Mouse (Mus musculus): ENCODE measurements around the gene Gcdh. TPM values are rescaled to one million over a fixed set of nuclear protein-coding genes. Genes with fewer than 3 reads are reported as not detected.

Gene Gcdh
- total and polyA plus RNA-seq, 3 experiments, result 26.6 to 69.8 (median 35.2) TPM

DNA sequence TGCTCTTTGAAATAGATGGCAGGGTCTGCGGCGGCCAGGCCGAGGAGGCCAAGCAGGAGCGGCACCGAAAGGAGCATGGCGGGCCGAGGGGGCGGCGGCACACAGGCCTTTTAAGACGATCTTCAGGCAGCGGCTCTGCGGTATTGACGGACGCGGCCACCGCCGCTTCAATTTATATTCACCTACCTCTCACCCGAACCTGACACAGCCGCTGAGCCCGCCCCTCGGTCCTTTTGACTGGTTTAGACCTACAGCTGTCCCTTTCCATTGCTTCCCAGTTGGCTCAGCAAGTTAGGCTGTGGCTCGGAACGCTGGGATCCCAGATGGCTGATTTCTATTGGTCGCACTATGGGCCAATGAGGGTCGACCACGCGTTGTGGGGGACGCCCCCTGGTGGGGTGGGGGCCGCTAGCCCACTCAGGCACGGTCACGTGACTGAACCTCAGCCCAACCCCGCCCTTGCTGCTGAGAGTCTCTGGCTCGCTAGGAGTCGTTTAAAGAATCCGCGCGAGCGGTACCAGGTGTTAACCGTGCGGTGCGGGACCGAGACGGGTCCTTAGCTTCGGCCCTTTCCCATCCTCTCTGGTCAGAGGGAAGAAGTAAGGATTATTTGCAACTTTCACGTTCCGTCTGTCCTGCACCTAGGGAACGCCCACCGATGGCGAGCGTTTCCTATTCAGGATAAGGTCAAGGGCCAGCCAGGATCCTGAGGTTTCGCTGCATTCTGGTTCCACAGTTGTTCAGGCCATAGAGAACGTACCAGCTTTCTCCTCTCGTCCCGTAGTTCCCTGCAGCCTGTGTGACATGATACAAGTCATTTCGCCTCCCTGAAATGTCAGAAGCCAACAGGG, 46.8 kb downstream of the Gcdh start, which contains the start of gene Calr:
Gene Calr (minus strand): TSS at position 213 of the 851 bp plus-strand sequence.
- Histone ChIP-seq H3K27me3 (ENCODE audit: insufficient read depth, low read length) (no peaks in the 10 kb centered on the region), H3K4me1 (ENCODE audit: insufficient read depth, low read depth, low read length) (peaks cover 46% of the 10 kb centered on the region), H3K4me3 (ENCODE audit: low read depth, low read length) (peak within 1 kb of the TSS; percentile 91), H3K36me3 (replicated peaks) (peaks cover 50% of the 10 kb centered on the region), H3K9me3 (replicated peaks) (no peaks in the 10 kb centered on the region)
- ATAC-seq (ENCODE audit: extremely low read depth, insufficient number of reproducible peaks, low FRiP score, poor library complexity, severe bottlenecking), result peak; percentile 89
- peak; percentile 97 for DNase-seq (ENCODE audit: low spot score)
- TF ChIP-seq TAL1 (conservative IDR thresholded peaks at IDR 0.05; ENCODE audit: low read depth, low read length) (no peak), GATA2 (IDR thresholded peaks at IDR 0.05; ENCODE audit: borderline replicate concordance, low read depth, low read length) (no peak), POLR2AphosphoS5 (IDR thresholded peaks at IDR 0.05; ENCODE audit: insufficient replicate concordance, low read depth, low read length) (peak; percentile 93), GATA1 (IDR thresholded peaks at IDR 0.05; ENCODE audit: borderline replicate concordance, low read length) (no peak), CTCF (IDR thresholded peaks at IDR 0.05; ENCODE audit: low read depth, low read length) (no peak)

DNA sequence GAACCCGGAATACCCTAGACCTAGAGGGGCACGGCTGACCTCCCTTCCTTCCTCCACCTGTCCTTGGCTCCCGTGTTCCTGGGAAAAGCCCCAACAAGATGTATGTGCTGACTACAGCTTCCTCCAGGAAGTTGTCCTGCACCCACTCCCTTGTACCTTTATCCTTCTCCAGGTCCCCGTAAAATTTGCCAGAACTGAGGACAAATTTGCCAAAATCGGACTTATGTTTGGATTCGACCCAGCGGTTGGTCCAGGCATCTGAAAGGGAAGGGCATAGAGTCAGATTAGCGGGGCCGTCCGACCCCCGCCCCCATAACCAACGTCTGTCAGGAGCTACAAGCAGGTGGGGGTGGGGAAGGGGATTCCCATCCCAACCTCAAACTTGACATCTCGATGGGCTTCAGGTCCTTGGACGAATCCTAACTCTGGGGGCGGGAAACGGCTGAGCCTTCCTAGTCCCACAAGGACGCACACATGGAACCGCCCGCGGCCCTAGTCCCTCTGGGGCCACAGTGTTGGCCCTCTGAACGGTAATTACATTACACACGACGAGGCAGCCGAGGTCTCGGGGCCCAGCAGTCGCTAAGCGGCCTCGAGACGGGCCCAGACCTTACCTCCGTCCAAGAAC, 47.5 kb downstream of the Gcdh start:
- Histone ChIP-seq H3K4me1 (ENCODE audit: insufficient read depth, low read depth, low read length) (peaks cover 51% of the 10 kb centered on the region), H3K4me3 (ENCODE audit: low read depth, low read length) (peak overlapping the region; percentile 91), H3K9me3 (replicated peaks) (no peaks in the 10 kb centered on the region), H3K36me3 (replicated peaks) (peaks cover 54% of the 10 kb centered on the region), H3K27me3 (ENCODE audit: insufficient read depth, low read length) (no peaks in the 10 kb centered on the region)
- no peak for ATAC-seq (ENCODE audit: extremely low read depth, insufficient number of reproducible peaks, low FRiP score, poor library complexity, severe bottlenecking)
- TF ChIP-seq GATA1 (IDR thresholded peaks at IDR 0.05; ENCODE audit: borderline replicate concordance, low read length) (no peak), GATA2 (IDR thresholded peaks at IDR 0.05; ENCODE audit: borderline replicate concordance, low read depth, low read length) (no peak), TAL1 (conservative IDR thresholded peaks at IDR 0.05; ENCODE audit: low read depth, low read length) (no peak), POLR2AphosphoS5 (IDR thresholded peaks at IDR 0.05; ENCODE audit: insufficient replicate concordance, low read depth, low read length) (no peak; the same call in none of the 2 replicates), CTCF (IDR thresholded peaks at IDR 0.05; ENCODE audit: low read depth, low read length) (no peak)
- no peak for DNase-seq (ENCODE audit: low spot score)

- Histone ChIP-seq H3K4me3 (ENCODE audit: low read depth, low read length) (peak overlapping the region; percentile 91), H3K4me1 (ENCODE audit: insufficient read depth, low read depth, low read length) (peaks cover 56% of the 10 kb centered on the region), H3K9me3 (replicated peaks) (no peaks in the 10 kb centered on the region), H3K27me3 (ENCODE audit: insufficient read depth, low read length) (no peaks in the 10 kb centered on the region), H3K36me3 (replicated peaks) (peaks cover 54% of the 10 kb centered on the region)
- no peak for DNase-seq (ENCODE audit: low spot score)
- no peak for ATAC-seq (ENCODE audit: extremely low read depth, insufficient number of reproducible peaks, low FRiP score, poor library complexity, severe bottlenecking)
- TF ChIP-seq POLR2AphosphoS5 (IDR thresholded peaks at IDR 0.05; ENCODE audit: insufficient replicate concordance, low read depth, low read length) (0 out of 2 replicates have a peak, but pooled peaks have one; percentile 41), TAL1 (conservative IDR thresholded peaks at IDR 0.05; ENCODE audit: low read depth, low read length) (no peak), CTCF (IDR thresholded peaks at IDR 0.05; ENCODE audit: low read depth, low read length) (no peak), GATA2 (IDR thresholded peaks at IDR 0.05; ENCODE audit: borderline replicate concordance, low read depth, low read length) (no peak)
These were observed 48.2 kb downstream of the Gcdh start for GRCm38 (mm10) chr8:84845355-84846093.

GRCm38 (mm10) chr8:84844397-84845070, 49.2 kb downstream of the Gcdh start:
- TF ChIP-seq POLR2AphosphoS5 (IDR thresholded peaks at IDR 0.05; ENCODE audit: insufficient replicate concordance, low read depth, low read length) (peak; percentile 85; the same call in 1 of the 2 replicates), GATA2 (IDR thresholded peaks at IDR 0.05; ENCODE audit: borderline replicate concordance, low read depth, low read length) (no peak)
- Histone ChIP-seq H3K4me3 (ENCODE audit: low read depth, low read length) (peak overlapping the region; percentile 91), H3K27me3 (ENCODE audit: insufficient read depth, low read length) (no peaks in the 10 kb centered on the region), H3K36me3 (replicated peaks) (peaks cover 55% of the 10 kb centered on the region), H3K4me1 (ENCODE audit: insufficient read depth, low read depth, low read length) (peaks cover 59% of the 10 kb centered on the region), H3K9me3 (replicated peaks) (no peaks in the 10 kb centered on the region)
- DNase-seq (ENCODE audit: low spot score), result no peak
- no peak for ATAC-seq (ENCODE audit: extremely low read depth, insufficient number of reproducible peaks, low FRiP score, poor library complexity, severe bottlenecking)

GRCm38 (mm10) chr8:84841514-84841913, 52.2 kb downstream of the Gcdh start:
- DNase-seq (ENCODE audit: low spot score) (no peak), ATAC-seq (ENCODE audit: extremely low read depth, insufficient number of reproducible peaks, low FRiP score, poor library complexity, severe bottlenecking) (no peak)
- H3K4me3 ChIP-seq (ENCODE audit: low read depth, low read length), result no peak overlapping the region
- H3K4me1 ChIP-seq (ENCODE audit: insufficient read depth, low read depth, low read length), result peaks cover 72% of the 10 kb centered on the region
- H3K36me3 ChIP-seq (replicated peaks), result peaks cover 86% of the 10 kb centered on the region
- H3K27me3 ChIP-seq (ENCODE audit: insufficient read depth, low read length), result no peaks in the 10 kb centered on the region
- no peaks in the 10 kb centered on the region for H3K9me3 ChIP-seq (replicated peaks)
- TF ChIP-seq GATA1 (IDR thresholded peaks at IDR 0.05; ENCODE audit: borderline replicate concordance, low read length) (no peak), TAL1 (conservative IDR thresholded peaks at IDR 0.05; ENCODE audit: low read depth, low read length) (no peak), CTCF (IDR thresholded peaks at IDR 0.05; ENCODE audit: low read depth, low read length) (no peak), GATA2 (IDR thresholded peaks at IDR 0.05; ENCODE audit: borderline replicate concordance, low read depth, low read length) (no peak), POLR2AphosphoS5 (IDR thresholded peaks at IDR 0.05; ENCODE audit: insufficient replicate concordance, low read depth, low read length) (no peak)
